Mouse (Mus musculus): ENCODE measurements around the gene Hist1h2bg.

DNA sequence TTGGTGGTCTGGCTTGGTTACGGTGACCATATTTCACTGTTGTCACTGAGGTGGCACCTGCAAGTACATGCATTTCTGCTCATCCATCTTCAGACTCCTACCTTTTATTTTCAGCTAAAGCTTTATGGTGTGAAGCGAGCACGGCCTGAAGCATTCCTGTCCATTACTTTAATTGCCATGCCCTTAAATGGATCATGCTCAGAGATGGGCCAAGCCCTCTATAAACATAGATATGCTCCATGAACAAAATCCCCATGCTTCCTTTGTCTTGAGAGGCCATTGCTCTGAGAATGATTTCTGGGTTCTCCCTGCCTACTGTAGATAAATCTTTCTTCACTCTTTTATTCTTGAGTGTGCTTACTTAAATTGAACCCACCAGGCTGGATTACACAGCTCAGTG lies 33.3 kb downstream of the Hist1h2bg start:
- TF ChIP-seq CTCF (IDR thresholded peaks at IDR 0.05; ENCODE audit: low read depth): no peak
- no peak for TF ChIP-seq EP300 (IDR thresholded peaks at IDR 0.05; ENCODE audit: low read depth)

Measured in heart, postnatal 0 days (tissue).